Mouse (Mus musculus) heart, adult 2 months (tissue): ENCODE measurements around the gene Elob.

Experiments
- CTCF ChIP-seq: fragments of 200-600 bp; IDR thresholded peaks from 2 replicates; pipeline ENCODE4 v1.8.1; 2022; ENCODE audit warnings: antibody characterized with exemption, mild to moderate bottlenecking, moderate library complexity
- EP300 ChIP-seq: fragments of 200-500 bp; IDR thresholded peaks from 2 replicates; pipeline ENCODE4 v1.6.1; 2011; ENCODE audit warnings: low read depth, low read length, control low read depth; ENCODE audit not compliant: insufficient read depth
- POLR2A ChIP-seq: fragments of 200-500 bp; IDR thresholded peaks from 2 replicates; pipeline ENCODE4 v1.6.1; 2011; ENCODE audit warnings: mild to moderate bottlenecking, low read depth, low read length, control low read depth; ENCODE audit not compliant: insufficient read depth

GRCm38 (mm10) chr17:23803366-23804041 is 25.4 kb downstream of the Elob start:
- TF ChIP-seq CTCF (no peak), POLR2A (no peak), EP300 (no peak)
